Mouse (Mus musculus): ENCODE measurements around the gene Il13. TPM values are rescaled to one million over a fixed set of nuclear protein-coding genes. Genes with fewer than 3 reads are reported as not detected.

Il13 gene
- total RNA-seq, 2 experiments from 2014 or later = not detected

GRCm38 (mm10) chr11:53584849-53585248 is 49.7 kb downstream of the Il13 start:
- no peak for DNase-seq

- DNase-seq = no peak
Measured at GRCm38 (mm10) chr11:53583151-53583550, 51.4 kb downstream of the Il13 start.

Other genes with a start within 250 kb of the Il13 start
- not detected for gene Leap2, start 211.5 kb downstream of the Il13 start, total RNA-seq (2021)
- gene Uqcrq, start 203.9 kb downstream of the Il13 start, total RNA-seq (2021) = 1,000 to 10,000 TPM; 1,448 to 1,479 TPM
- under 1 TPM; 0.20 to 0.54 TPM for gene Gdf9, start 203.7 kb downstream of the Il13 start, total RNA-seq (2021)
- not detected for gene Gm10447, start 177.6 kb downstream of the Il13 start, total RNA-seq (2021)
- gene Shroom1, start 177.5 kb downstream of the Il13 start, total RNA-seq (2021) = under 1 TPM; 0.23 to 0.35 TPM
- gene Gm9837, start 164.2 kb downstream of the Il13 start, total RNA-seq (2021) = not detected
- gene Gm9945, start 154.5 kb downstream of the Il13 start, total RNA-seq (2021) = not detected
- under 1 TPM; 0.08 TPM for gene Sowaha, start 154.4 kb downstream of the Il13 start, total RNA-seq (2021)
- gene Sept8, start 115.4 kb downstream of the Il13 start, total RNA-seq (2021) = 10 to 100 TPM; 14.5 to 16.8 TPM
- 1 to 10 TPM; 4.0 to 5.3 TPM for gene Kif3a, start 67.3 kb downstream of the Il13 start, total RNA-seq (2021)
- gene Il4, start 16.0 kb downstream of the Il13 start, total RNA-seq (2021) = not detected
- gene Rad50, start 72.6 kb upstream of the Il13 start, total RNA-seq (2021) = 1 to 10 TPM; 4.9 to 5.1 TPM
- not detected for gene Il5, start 86.1 kb upstream of the Il13 start, total RNA-seq (2021)
- 1 to 10 TPM; 5.1 to 9.1 TPM for gene Irf1, start 135.3 kb upstream of the Il13 start, total RNA-seq (2021)
- gene Gm17334, start 138.5 kb upstream of the Il13 start, total RNA-seq (2021) = not detected
- 1 to 10 TPM; 2.0 TPM for gene Gm12216, start 224.6 kb upstream of the Il13 start, total RNA-seq (2021)